Mouse (Mus musculus): ENCODE measurements around the gene Dlg2. TPM values are rescaled to one million over a fixed set of nuclear protein-coding genes. Genes with fewer than 3 reads are reported as not detected.

The Dlg2 gene
- polyA plus RNA-seq, 1 experiment from 2014 or later: 13.7 TPM

DNA sequence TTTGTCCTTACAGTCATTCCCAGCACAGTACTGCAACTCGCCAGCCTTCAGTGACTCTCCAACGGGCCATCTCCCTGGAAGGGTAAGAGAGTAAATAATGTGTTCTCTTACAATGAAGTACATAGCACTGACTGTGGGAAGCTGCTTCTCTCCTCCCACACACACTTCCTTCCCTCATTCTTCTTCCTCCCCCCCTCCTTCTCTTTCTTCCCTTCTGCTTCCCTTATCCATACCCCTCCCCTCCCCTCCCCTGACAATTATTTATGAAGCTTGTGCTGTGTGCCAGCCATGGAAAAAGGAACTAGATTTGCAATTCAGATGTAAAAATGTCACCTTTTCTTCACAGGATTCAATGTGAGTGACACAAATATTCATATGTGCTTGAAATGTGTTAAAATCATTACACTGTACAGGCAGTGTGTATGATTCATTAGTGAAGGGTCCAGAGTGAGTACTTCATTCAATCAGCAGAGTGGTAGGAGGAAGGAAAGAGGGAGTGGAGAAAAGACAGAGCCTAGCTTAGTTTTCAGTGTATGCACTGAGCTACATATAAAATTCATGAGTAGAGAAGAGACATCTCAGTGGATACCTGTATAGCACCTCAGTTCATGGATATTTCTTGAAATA lies 1564.4 kb downstream of the Dlg2 start:
- DNase-seq (ENCODE audit: low spot score): no peak

GRCm38 (mm10) chr7:92044966-92045365 lies 1568.5 kb downstream of the Dlg2 start:
- no peak for DNase-seq (ENCODE audit: low spot score)

- no peak for DNase-seq (ENCODE audit: low spot score)
Observed at GRCm38 (mm10) chr7:92047271-92047670, 1570.8 kb downstream of the Dlg2 start.

DNA sequence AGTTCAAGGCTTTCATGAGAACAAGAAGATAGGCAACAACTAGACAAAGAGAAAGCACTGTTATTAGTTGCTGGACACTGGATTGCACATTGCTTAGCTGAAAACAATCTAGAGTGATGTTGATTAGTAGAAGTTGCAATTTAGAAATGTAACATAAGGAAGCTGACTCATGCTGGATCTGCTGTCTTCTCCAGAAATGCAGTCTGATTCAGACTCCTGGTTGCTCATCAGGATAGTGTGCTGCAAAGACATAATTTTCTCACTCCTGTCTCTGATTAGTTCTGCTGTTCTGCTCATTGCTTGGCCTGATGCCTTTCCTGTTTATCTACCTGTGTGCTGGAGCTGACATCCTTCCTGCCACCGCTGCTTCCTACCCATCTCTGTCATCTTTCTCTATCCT lies 1572.4 kb downstream of the Dlg2 start:
- no peak for DNase-seq (ENCODE audit: low spot score)

GRCm38 (mm10) chr7:92066851-92067250 lies 1590.4 kb downstream of the Dlg2 start:
- no peak for DNase-seq (ENCODE audit: low spot score)

DNA sequence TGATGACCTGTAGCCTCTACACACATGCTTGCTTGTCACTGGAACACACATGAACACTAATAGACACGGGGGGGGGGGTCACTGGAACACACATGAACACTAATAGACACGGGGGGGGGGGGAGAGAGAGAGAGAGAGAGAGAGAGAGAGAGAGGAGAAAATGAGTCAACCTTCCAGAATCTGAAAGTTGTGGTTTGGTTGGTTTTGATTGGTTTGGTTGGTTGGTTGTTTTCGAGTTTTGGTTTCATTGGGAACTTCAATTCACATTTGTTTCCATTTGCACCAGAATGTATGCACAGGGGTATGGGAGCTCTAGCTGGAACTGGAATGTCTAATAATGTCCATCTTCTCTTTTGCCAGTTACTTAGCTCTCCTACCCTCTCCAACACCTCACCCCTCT lies 1611.0 kb downstream of the Dlg2 start:
- no peak for DNase-seq (ENCODE audit: low spot score)

GRCm38 (mm10) chr7:92093860-92094259 lies 1617.4 kb downstream of the Dlg2 start:
- peak; percentile 59 for DNase-seq (ENCODE audit: low spot score)

- no peak for DNase-seq (ENCODE audit: low spot score)
Observed at GRCm38 (mm10) chr7:92095198-92095597, 1618.7 kb downstream of the Dlg2 start.

- DNase-seq (ENCODE audit: low spot score): no peak
Observed at GRCm38 (mm10) chr7:92100847-92101246, 1624.4 kb downstream of the Dlg2 start.

GRCm38 (mm10) chr7:92102892-92103543 lies 1626.5 kb downstream of the Dlg2 start:
- DNase-seq (ENCODE audit: low spot score): peak; percentile 48

DNA sequence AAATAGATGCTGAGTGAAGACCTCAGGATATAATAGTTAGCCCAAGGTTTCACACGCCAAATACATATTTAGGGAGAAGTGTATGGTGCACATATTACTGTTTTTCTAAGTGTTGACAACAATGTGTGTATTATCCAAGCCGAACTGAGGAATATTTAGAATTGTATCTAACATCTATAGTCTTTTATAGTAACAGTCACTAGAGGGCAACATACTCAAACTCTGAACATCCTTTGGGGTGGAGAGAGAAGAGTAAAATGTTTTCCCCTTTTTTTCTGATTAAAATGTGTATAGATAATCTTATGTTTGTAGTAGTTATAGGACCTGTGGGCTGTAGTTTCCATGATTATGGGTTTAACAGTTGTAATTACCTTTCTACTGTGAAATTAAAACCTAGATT lies 1629.0 kb downstream of the Dlg2 start:
- DNase-seq (ENCODE audit: low spot score): no peak

- DNase-seq (ENCODE audit: low spot score): no peak
Observed at GRCm38 (mm10) chr7:92105956-92106355, 1629.5 kb downstream of the Dlg2 start.

GRCm38 (mm10) chr7:92113065-92113464 lies 1636.6 kb downstream of the Dlg2 start:
- DNase-seq (ENCODE audit: low spot score): no peak

GRCm38 (mm10) chr7:92115237-92115871 lies 1638.9 kb downstream of the Dlg2 start:
- no peak for DNase-seq (ENCODE audit: low spot score)

GRCm38 (mm10) chr7:92123276-92123675 lies 1646.8 kb downstream of the Dlg2 start:
- DNase-seq (ENCODE audit: low spot score): no peak

- no peak for DNase-seq (ENCODE audit: low spot score)
Observed at GRCm38 (mm10) chr7:92125886-92126285, 1649.4 kb downstream of the Dlg2 start.

- DNase-seq (ENCODE audit: low spot score): no peak
Observed at GRCm38 (mm10) chr7:92134301-92134700, 1657.8 kb downstream of the Dlg2 start.

DNA sequence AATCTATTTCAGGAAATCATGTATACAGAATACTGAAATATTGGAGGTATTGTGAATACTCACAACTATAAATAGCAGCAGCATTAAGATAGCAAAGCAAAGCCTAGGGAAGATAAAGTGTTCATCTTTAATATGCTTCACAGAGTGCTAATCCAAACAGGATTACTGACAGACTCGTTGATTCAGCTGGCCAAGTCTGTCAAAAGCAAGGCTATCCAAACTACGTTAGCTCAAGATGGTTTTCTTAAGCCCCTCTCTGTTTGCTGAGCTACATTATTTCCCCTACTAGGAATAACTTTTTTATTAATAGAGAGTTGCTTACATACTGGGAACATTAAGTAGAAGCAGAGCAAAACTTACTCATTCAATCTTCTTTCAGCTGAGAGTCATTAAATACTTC lies 1659.2 kb downstream of the Dlg2 start:
- DNase-seq (ENCODE audit: low spot score): no peak

DNA sequence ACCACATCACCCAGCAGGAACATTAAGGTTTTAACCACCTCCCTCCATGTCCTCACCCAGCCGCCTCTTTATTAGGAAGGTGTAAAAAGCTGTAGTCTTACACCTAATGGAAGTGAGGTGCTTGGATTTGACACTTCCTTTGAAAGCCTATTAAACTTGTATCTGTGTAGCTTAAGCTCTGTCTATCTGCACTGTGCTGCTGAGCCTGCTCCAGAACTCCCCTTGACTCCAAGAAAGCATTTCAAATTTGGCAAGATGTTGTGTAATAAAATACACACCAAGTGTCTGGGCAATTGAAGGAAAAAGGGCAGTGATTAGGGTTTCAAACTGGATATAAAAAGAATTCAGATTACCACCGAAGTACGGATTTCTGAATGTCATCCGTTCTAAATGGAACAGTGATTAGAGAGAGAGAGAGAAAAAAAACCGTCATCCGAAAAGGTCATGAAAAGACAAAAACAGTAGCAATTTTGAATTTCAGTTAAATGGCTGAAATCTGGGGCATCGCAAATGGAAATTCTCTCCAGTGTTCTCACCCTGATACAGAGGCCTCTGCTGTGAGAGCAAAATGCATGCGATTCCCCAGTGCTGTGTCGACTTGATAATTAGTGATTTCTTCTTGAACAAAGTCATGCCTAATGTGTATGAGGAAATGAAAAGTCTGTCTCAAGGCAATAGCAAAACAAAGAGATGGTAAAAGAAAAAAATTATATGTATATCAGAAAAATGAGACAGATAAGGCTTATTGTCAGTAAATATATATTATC lies 1663.8 kb downstream of the Dlg2 start:
- no peak for DNase-seq (ENCODE audit: low spot score)

GRCm38 (mm10) chr7:92147499-92147898 lies 1671.0 kb downstream of the Dlg2 start:
- no peak for DNase-seq (ENCODE audit: low spot score)

DNA sequence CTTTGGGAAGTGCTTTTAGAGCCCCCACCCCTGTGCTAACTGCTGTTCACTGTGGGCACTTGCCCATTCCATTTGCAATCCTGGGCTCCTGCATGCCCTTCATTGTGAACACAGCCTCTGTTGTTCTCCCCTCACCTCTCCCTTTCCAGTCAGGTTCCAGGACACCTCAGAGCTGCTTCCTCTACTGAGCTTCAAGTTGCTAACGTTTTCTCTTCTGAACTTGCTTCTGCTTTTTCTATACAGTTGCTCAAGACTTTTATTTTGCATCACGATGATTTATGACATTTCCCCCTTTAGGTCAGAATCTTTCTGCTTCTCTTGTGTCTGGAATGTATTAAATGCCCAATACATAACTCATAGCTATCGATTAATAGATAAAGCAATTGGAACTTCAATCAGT lies 1674.3 kb downstream of the Dlg2 start:
- no peak for DNase-seq (ENCODE audit: low spot score)

DNA sequence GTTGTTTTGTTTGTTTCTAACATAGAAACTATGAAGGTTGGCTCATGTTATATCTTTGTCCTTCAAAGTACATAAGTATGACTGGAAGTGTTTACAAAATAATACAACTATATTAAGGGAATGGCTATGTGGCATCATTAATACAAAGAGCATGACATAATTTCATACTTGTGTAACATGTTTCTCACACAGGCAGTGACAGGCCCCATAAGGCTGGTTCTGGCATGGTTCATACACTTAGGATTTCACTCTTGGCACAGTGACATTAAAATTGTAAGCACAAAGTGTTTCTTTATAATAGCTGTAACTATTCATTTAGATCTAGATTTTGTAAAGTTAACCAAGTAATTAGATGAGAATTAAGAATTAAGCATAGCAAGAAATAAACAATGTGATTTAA lies 1678.1 kb downstream of the Dlg2 start:
- DNase-seq (ENCODE audit: low spot score): no peak
